Mouse (Mus musculus) heart, embryonic 16.5 days (tissue): ENCODE data around the gene Mroh8. TPM values are rescaled to one million over a fixed set of nuclear protein-coding genes. Genes with fewer than 3 reads are reported as not detected.
A peak's percentile ranks its signal among the peaks of the same experiment; 100 is the strongest.

Experiments used
- ATAC-seq: fragments of 200-750 bp; cut with Nextera tagmentation; replicated peaks from 2 replicates; pipeline ENCODE4 v1.8.0; 2017; ENCODE audit warnings: moderate number of reproducible peaks; ENCODE audit not compliant: insufficient read depth, low FRiP score; ENCODE audit errors: extremely low read depth
- H3K27ac ChIP-seq: fragments of 300-500 bp; sonication (generic); 2 replicates; pipeline ENCODE4 v1.5.1; 2014; ENCODE audit warnings: mild to moderate bottlenecking, low read length, control low read depth, moderate library complexity
- H3K27me3 ChIP-seq: fragments of 300-500 bp; sonication (generic); 2 replicates; pipeline ENCODE4 v1.6.1; 2014; ENCODE audit warnings: low read length, mixed read lengths; ENCODE audit not compliant: control insufficient read depth, insufficient read depth
- H3K36me3 ChIP-seq: fragments of 300-500 bp; sonication (generic); 2 replicates; pipeline ENCODE4 v1.6.1; 2014; ENCODE audit not compliant: control insufficient read depth, insufficient read depth
- H3K4me1 ChIP-seq: fragments of 300-500 bp; sonication (generic); 2 replicates; pipeline ENCODE4 v1.6.1; 2014; ENCODE audit warnings: low read length, mixed read lengths; ENCODE audit not compliant: control insufficient read depth, insufficient read depth
- H3K4me2 ChIP-seq: fragments of 300-500 bp; sonication (generic); 2 replicates; pipeline ENCODE4 v1.6.1; 2014; ENCODE audit warnings: low read depth, mild to moderate bottlenecking, control low read depth, low read length
- H3K4me3 ChIP-seq: fragments of 300-500 bp; sonication (generic); 2 replicates; pipeline ENCODE4 v1.5.1; 2014; ENCODE audit warnings: mild to moderate bottlenecking, control low read depth, low read length
- H3K9ac ChIP-seq: fragments of 300-500 bp; sonication (generic); 2 replicates; pipeline ENCODE4 v1.6.1; 2014; ENCODE audit warnings: low read length, control low read depth
- H3K9me3 ChIP-seq: fragments of 300-500 bp; sonication (generic); replicated peaks from 2 replicates; pipeline ENCODE4 v1.6.1; 2016; ENCODE audit warnings: low read length; ENCODE audit not compliant: control insufficient read depth
- WGBS: fragments of 180-500 bp; shearing (Covaris S2); extraction: QIAGEN DNeasy Blood & Tissue Kit; methylation state at CpG from one replicate; pipeline ENCODE4 v1.1.7; 2014; 5-methylcytosine and 5-hydroxymethylcytosine counted together
- polyA plus RNA-seq: library from polyadenylated mRNA; unstranded; fragments of >200 nt; fragmentation: Nextera tagmentation; extraction: Ambion mirVana; gene quantifications from 2 replicates; pipeline ENCODE4 v1.2.1, GENCODE M21; 2015

Mroh8 gene
- polyA plus RNA-seq, result 0.24 and 0.59 TPM in 2 replicates

DNA sequence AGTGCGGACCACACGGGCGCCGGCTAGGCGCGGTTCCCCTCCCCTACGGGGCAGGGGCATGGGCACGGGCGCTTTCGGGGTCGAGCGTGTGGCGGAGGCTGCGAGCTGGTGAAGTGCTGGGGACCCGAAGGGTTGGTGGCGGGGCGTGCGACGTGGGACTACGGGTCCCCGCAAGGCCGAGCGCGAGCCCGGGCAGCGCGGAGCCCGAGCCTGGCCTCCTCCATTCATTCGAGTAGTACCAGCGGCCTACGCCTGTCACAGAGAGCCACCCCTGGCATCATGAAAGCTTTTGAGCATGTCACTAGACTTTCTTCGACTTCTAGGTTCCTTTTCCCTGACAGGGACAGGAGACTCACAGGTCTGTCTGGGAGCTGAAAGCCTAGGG lies at the start of gene Mroh8:
Gene Mroh8, minus strand, starts transcription at position 134 of the 385 bp plus-strand sequence.
- under 1% methylated on average over 32 of the region's 32 CpGs for WGBS
- Histone ChIP-seq H3K27ac (peak within 1 kb of the TSS; percentile 95), H3K9ac (peak within 1 kb of the TSS; percentile 96), H3K4me2 (peak within 1 kb of the TSS; percentile 89), H3K36me3 (peaks cover 14% of the 10 kb centered on the region), H3K4me3 (peak within 1 kb of the TSS; percentile 99), H3K27me3 (no peaks in the 10 kb centered on the region), H3K4me1 (peaks cover 17% of the 10 kb centered on the region), H3K9me3 (no peaks in the 10 kb centered on the region)
- peak; percentile 71 for ATAC-seq

DNA sequence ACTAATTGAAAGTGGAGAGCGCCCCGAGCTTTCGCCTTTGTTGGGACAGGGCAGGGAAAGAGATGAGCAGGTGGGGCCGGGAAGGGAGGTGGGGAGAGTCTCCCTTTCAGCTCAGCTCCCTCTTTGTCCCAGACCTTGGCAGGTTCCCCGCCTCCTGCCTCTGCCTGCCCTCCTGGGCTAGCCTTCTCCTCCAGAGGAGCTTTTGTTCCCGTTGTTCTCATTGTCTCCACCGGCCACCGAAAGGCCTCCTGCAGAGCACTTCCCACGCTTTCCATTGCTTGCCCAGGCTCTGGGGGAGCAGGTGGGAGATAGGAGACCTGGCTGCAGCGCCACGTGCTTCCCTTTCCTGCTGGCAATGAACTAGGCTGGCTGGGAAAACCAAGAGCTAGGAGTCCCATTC lies 49.2 kb upstream of the Mroh8 start:
- WGBS, result 38% methylated on average over 11 of the region's 11 CpGs
- Histone ChIP-seq H3K9ac (no peak overlapping the region), H3K27ac (no peak overlapping the region), H3K27me3 (no peaks in the 10 kb centered on the region), H3K36me3 (peaks cover 21% of the 10 kb centered on the region), H3K4me3 (no peak overlapping the region), H3K4me2 (no peak overlapping the region), H3K9me3 (no peaks in the 10 kb centered on the region), H3K4me1 (peaks cover 2% of the 10 kb centered on the region)
- no peak for ATAC-seq

DNA sequence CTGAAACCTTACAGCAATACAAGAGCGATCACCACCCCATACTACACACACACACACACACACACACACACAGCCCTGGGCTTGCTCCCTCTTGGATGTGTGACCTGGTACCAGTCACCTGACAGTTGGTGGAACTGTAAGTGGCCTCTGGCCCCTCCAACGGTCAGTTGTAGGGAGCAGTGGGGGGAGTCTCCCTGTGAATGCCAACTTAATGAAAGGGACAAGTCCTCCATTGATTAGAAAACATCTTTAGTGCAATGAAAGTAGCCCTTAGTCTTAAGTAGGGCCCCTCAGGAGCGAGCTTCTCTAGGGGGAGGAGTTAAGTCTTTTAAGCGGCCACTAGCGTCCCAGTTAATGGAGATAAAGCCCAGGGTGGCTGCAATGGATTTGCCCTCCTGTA lies 48.8 kb upstream of the Mroh8 start:
- Histone ChIP-seq H3K9me3 (no peaks in the 10 kb centered on the region), H3K27me3 (no peaks in the 10 kb centered on the region), H3K4me1 (peaks cover 2% of the 10 kb centered on the region), H3K9ac (no peak overlapping the region), H3K4me3 (no peak overlapping the region), H3K36me3 (peaks cover 25% of the 10 kb centered on the region), H3K4me2 (no peak overlapping the region), H3K27ac (no peak overlapping the region)
- 54% methylated on average over 5 of the region's 5 CpGs for WGBS
- no peak for ATAC-seq

GRCm38 (mm10) chr2:157325238-157325637 lies 45.9 kb upstream of the Mroh8 start:
- no peak overlapping the region for H3K4me2 ChIP-seq
- no peak for ATAC-seq
- H3K9ac ChIP-seq, result no peak overlapping the region
- H3K36me3 ChIP-seq, result peaks cover 40% of the 10 kb centered on the region
- H3K27ac ChIP-seq, result no peak overlapping the region
- H3K4me3 ChIP-seq, result no peak overlapping the region
- WGBS, result 64% methylated on average over 2 of the region's 2 CpGs
- H3K9me3 ChIP-seq, result no peaks in the 10 kb centered on the region
- peaks cover 2% of the 10 kb centered on the region; the same call in 1 of the 2 replicates for H3K4me1 ChIP-seq
- H3K27me3 ChIP-seq, result no peaks in the 10 kb centered on the region

DNA sequence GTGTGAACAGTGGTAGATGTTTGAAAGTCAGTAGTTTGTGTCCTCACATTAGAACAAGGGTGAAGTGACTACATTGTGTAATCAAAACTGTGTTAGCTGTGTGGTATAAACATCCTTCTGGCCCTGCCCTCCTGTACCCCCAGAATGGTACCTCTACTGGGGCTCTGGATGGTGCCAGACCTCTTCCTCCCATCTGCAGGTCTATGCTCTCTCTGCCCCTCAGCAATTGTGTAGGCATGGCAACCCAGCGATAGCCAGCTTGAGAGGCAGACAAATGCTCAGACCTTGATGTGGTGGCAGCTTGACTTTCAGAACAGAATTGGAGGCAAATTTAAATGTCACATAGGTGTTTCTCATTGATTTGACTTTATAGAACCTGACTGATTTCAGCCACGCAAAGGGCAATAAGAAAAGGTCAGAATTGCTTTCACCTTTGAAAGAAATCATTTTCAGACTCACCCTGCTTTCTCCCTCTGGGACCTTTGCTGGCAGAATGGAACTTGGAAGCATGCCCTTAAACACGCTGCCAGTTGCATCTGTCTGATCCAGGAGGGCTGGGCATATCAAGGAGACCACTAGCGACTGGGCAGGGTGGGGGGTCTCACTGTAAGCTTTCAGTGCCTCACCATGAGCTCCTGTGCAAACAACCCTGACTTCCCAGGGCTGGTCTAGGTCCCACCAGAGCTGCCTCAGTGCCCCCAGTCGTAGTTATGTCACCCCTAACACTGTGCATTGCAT lies 42.8 kb upstream of the Mroh8 start:
- ATAC-seq, result no peak
- peaks cover 57% of the 10 kb centered on the region for H3K36me3 ChIP-seq
- no peaks in the 10 kb centered on the region for H3K9me3 ChIP-seq
- no peak overlapping the region for H3K27ac ChIP-seq
- H3K4me3 ChIP-seq, result no peak overlapping the region
- no peaks in the 10 kb centered on the region for H3K4me1 ChIP-seq
- H3K4me2 ChIP-seq, result no peak overlapping the region
- H3K9ac ChIP-seq, result no peak overlapping the region
- H3K27me3 ChIP-seq, result no peaks in the 10 kb centered on the region
- WGBS, result 74% methylated on average over 5 of the region's 5 CpGs

DNA sequence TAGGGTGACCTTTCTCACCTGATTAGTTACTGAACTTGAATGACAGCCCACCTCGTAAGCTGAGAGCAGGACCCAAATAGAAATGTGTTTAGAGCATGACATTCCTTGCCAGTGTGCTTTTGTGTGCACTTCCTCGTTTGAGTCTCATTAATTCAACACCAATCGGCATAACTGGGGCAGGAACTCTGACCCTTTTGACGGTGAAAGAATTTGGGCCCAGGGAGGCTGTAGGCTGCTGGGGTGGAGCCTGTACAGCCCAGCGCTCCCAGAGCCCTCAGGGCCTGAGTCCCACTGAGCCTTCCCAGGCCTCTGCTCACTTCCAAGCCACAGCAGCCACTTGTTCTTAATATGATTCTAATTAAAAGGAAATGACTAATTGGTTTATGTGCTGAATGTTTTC lies 41.5 kb upstream of the Mroh8 start:
- H3K4me3 ChIP-seq, result no peak overlapping the region
- no peak overlapping the region for H3K4me2 ChIP-seq
- no peaks in the 10 kb centered on the region for H3K4me1 ChIP-seq
- H3K27me3 ChIP-seq, result no peaks in the 10 kb centered on the region
- H3K9ac ChIP-seq, result no peak overlapping the region
- no peaks in the 10 kb centered on the region for H3K9me3 ChIP-seq
- 54% methylated on average over 5 of the region's 5 CpGs for WGBS
- H3K27ac ChIP-seq, result no peak overlapping the region
- H3K36me3 ChIP-seq, result peaks cover 56% of the 10 kb centered on the region
- ATAC-seq, result no peak

- Histone ChIP-seq H3K4me2 (no peak overlapping the region), H3K36me3 (peaks cover 59% of the 10 kb centered on the region), H3K4me1 (no peaks in the 10 kb centered on the region), H3K9ac (no peak overlapping the region), H3K27ac (no peak overlapping the region), H3K4me3 (no peak overlapping the region), H3K27me3 (no peaks in the 10 kb centered on the region), H3K9me3 (no peaks in the 10 kb centered on the region)
- ATAC-seq, result no peak
- WGBS, result 87% methylated on average over 8 of the region's 8 CpGs
Measured at GRCm38 (mm10) chr2:157320135-157320534, 40.8 kb upstream of the Mroh8 start.

DNA sequence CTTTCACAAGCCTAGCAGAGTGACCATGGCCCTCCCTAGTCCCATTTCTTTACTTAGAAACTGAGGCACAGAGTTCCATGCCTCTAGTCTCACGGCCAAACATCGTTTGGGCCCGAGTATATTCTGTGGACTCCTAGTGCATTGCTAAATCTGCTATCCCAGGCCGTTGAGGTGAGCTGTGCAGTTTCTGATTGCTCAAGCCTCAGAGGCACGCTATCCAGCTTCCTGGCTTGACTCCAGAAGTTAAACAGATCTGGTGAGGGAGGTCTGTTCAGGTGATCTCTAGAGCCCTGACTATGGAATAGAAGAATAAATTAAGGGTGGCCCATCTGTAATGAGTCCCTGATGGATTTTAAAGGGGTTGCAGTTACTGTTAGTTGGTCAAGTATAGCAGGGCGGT lies 37.9 kb upstream of the Mroh8 start:
- Histone ChIP-seq H3K27ac (no peak overlapping the region), H3K4me3 (no peak overlapping the region), H3K36me3 (peaks cover 65% of the 10 kb centered on the region), H3K4me2 (no peak overlapping the region), H3K27me3 (no peaks in the 10 kb centered on the region), H3K9me3 (no peaks in the 10 kb centered on the region), H3K4me1 (no peaks in the 10 kb centered on the region), H3K9ac (no peak overlapping the region)
- 63% methylated on average over 6 of the region's 6 CpGs for WGBS
- ATAC-seq, result no peak

DNA sequence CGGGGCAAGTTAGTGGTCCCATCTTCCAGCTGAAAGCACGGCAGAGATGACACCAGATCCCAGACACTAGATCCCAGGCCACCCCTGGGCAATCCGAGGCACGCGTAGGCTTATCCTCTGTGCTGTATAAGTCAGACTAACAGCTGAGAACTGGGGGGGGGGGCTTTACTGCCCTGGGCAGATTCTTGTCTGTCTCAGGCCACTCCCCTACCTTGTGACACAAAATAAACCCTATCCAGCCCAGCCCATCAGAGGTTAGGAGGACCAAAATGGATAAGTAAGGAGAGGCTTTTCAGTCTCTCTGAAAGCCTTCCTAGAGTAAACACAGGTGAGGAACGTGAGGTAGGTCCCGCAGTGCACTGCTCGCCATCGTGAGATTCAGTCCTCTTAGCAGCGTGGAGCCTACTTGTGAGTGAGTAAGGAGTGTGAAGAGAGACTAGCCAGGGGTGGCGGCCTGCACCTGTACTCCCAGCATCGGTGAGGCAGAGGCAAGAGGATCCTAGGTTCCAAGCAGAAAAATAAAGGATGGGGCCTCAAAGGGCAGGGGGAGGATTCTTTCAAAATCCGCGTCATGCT lies 37.1 kb upstream of the Mroh8 start:
- no peak overlapping the region for H3K4me3 ChIP-seq
- no peak overlapping the region for H3K4me2 ChIP-seq
- H3K9me3 ChIP-seq, result no peaks in the 10 kb centered on the region
- ATAC-seq, result no peak
- no peak overlapping the region for H3K27ac ChIP-seq
- peaks cover 61% of the 10 kb centered on the region for H3K36me3 ChIP-seq
- no peaks in the 10 kb centered on the region for H3K27me3 ChIP-seq
- WGBS, result 84% methylated on average over 11 of the region's 14 CpGs
- no peak overlapping the region for H3K9ac ChIP-seq
- H3K4me1 ChIP-seq, result no peaks in the 10 kb centered on the region
